Mouse (Mus musculus) stomach, postnatal 0 days (tissue): ENCODE data around the gene Khdrbs2.

Experiments used
- CTCF ChIP-seq: IDR thresholded peaks from 2 replicates; pipeline ENCODE4 v1.5.1; 2016; ENCODE audit warnings: antibody characterized with exemption, low read depth, mild to moderate bottlenecking, moderate library complexity
- EP300 ChIP-seq: optimal IDR thresholded peaks from 2 replicates; pipeline ENCODE3; 2016; ENCODE audit warnings: antibody characterized with exemption

DNA sequence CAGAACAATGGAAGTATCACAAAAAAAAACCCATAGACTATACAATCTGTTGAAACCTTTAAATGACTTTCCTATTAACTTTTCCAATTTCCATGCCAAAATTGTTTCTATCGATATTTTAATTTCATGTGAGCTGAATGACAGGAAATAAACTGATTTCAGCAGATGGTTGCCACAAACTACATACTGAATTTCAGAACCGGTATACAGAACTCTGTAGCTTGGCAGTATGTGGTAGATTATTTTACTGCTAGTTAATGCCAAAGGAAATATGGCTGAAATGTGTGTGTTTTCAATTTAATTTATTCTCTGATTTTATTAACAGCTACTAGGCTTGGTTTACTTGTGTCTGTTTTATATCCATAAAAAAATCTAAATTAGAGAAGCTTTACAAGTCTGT is 260.6 kb downstream of the Khdrbs2 start:
- TF ChIP-seq EP300, result no peak
- TF ChIP-seq CTCF, result no peak
